In genomic region chr11:6122631-6123030, GRCm38 (mm10) we compare ENCODE assay signal across 24 mouse cellular contexts.
"Had no signal": no experiment of that assay in that cellular context is flagged by ENCODE, and none has a peak within 500 bp of the region (broad histone marks: within the 10 kb centered on the region; RNA-seq: fewer than 3 reads in every experiment).

No protein-coding gene starts in this region.

- H3K9ac ChIP-seq: limb, embryonic 13.5 days; liver, embryonic 12.5 days; liver, embryonic 15.5 days; lung, embryonic 15.5 days; midbrain, embryonic 15.5 days; neural tube, embryonic 13.5 days; stomach, embryonic 15.5 days had no signal

- ATAC-seq: intestine, embryonic 16.5 days; liver, embryonic 12.5 days; midbrain, embryonic 15.5 days had no signal

- H3K4me3 ChIP-seq: layer of hippocampus, adult 2 months; limb, embryonic 10.5 days; limb, embryonic 13.5 days; liver, embryonic 12.5 days; liver, embryonic 15.5 days; lung, embryonic 15.5 days; megakaryocyte, embryonic 14.5 days; midbrain, embryonic 10.5 days; midbrain, embryonic 15.5 days; neural tube, embryonic 13.5 days; stomach, embryonic 15.5 days had no signal

- H3K27me3 ChIP-seq: limb, embryonic 13.5 days; liver, embryonic 12.5 days; liver, embryonic 15.5 days; lung, embryonic 15.5 days; megakaryocyte, embryonic 14.5 days; midbrain, embryonic 15.5 days; neural tube, embryonic 13.5 days; stomach, embryonic 15.5 days had no signal

- DNase-seq: kidney, adult 18-20 months; kidney, adult 9 months; kidney, postnatal 25 days; layer of hippocampus, adult 9-11 months; liver; lung, adult 18-20 months; lung, postnatal 10 days; lung, postnatal 36 days; retina, postnatal 1 day; right cerebral cortex, postnatal 25 days; spleen, adult 18-20 months had no signal

- H3K27ac ChIP-seq: kidney, postnatal 0 days; limb, embryonic 10.5 days; limb, embryonic 13.5 days; liver, embryonic 12.5 days; liver, embryonic 15.5 days; lung, embryonic 15.5 days; midbrain, embryonic 10.5 days; midbrain, embryonic 15.5 days; neural tube, embryonic 13.5 days; stomach, embryonic 15.5 days had no signal

- H3K9me3 ChIP-seq: limb, embryonic 10.5 days; limb, embryonic 13.5 days; liver, embryonic 12.5 days; liver, embryonic 15.5 days; lung, embryonic 15.5 days; megakaryocyte, embryonic 14.5 days; midbrain, embryonic 10.5 days; midbrain, embryonic 15.5 days; neural tube, embryonic 13.5 days; stomach, embryonic 15.5 days had no signal

- H3K36me3 ChIP-seq: liver, embryonic 15.5 days had no signal

- H3K4me2 ChIP-seq: limb, embryonic 13.5 days; liver, embryonic 12.5 days; liver, embryonic 15.5 days; lung, embryonic 15.5 days; midbrain, embryonic 15.5 days; neural tube, embryonic 13.5 days; stomach, embryonic 15.5 days had no signal

- H3K4me1 ChIP-seq: limb, embryonic 10.5 days; limb, embryonic 13.5 days; liver, embryonic 12.5 days; liver, embryonic 15.5 days; lung, embryonic 15.5 days; midbrain, embryonic 10.5 days; midbrain, embryonic 15.5 days; neural tube, embryonic 13.5 days; stomach, embryonic 15.5 days had no signal
